Mouse (Mus musculus): ENCODE data around the gene Iffo2. TPM values are rescaled to one million over a fixed set of nuclear protein-coding genes. Genes with fewer than 3 reads are reported as not detected.

The Iffo2 gene
- polyA plus RNA-seq, 1 experiment, result 11.0 TPM

DNA sequence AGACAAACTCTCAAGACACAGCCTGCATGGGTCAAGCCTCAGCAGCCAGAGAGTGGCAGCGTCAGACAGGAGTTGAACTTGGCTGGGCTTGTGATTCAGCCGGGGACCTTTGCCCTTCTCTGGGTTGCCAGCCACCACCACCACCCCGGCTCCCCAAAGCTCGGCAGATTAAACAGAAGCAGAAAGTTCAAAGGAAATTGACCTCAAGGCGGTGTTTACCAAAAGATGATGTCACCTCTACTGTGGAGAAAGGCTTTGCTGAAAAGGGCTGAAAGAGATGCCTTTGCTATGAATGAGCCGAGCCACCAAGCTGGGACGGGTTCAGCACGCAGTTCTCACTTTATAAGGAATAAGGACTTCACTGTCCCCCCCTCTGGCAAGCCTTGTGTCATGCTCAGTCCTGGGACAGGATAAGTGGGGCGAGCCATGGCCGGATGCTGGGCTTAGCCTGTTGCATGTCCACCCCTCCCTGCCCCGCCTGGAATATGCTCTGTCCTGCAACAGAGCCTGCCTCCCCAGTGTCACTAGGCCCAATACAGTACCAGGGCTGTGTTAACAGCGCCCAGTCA, 4.9 kb downstream of the Iffo2 start:
- no peak for TF ChIP-seq CTCF (IDR thresholded peaks at IDR 0.05; ENCODE audit: borderline replicate concordance, extremely low read depth, insufficient read depth, insufficient read length)
- TF ChIP-seq POLR2A (IDR thresholded peaks at IDR 0.05; ENCODE audit: borderline replicate concordance, extremely low read depth, insufficient read depth, insufficient read length, poor library complexity, severe bottlenecking), result no peak
- peak; percentile 51 for DNase-seq (ENCODE audit: low read depth)

DNA sequence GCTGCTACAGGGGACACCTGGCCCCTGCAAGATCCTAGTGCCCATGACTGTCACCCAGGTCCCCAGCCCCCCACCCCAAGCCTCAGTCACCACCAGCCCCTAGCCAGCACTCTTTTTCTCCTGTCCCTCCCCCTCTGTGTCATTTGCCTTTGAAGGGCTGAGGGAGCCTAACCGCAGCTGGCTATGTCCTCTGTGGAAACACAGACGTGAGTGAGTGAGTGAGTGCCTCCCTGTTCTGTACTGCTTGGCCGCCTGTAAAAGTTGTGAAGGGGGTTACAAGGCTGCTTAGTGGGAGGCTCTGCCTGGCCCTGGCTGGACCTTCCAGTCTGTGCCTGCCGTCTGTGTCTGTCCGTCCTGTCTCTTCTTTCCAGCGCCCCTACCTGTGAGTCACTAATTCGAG, 5.4 kb downstream of the Iffo2 start:
- TF ChIP-seq CTCF (IDR thresholded peaks at IDR 0.05; ENCODE audit: borderline replicate concordance, extremely low read depth, insufficient read depth, insufficient read length), result no peak
- no peak for TF ChIP-seq POLR2A (IDR thresholded peaks at IDR 0.05; ENCODE audit: borderline replicate concordance, extremely low read depth, insufficient read depth, insufficient read length, poor library complexity, severe bottlenecking)
- DNase-seq (ENCODE audit: low read depth), result no peak

DNA sequence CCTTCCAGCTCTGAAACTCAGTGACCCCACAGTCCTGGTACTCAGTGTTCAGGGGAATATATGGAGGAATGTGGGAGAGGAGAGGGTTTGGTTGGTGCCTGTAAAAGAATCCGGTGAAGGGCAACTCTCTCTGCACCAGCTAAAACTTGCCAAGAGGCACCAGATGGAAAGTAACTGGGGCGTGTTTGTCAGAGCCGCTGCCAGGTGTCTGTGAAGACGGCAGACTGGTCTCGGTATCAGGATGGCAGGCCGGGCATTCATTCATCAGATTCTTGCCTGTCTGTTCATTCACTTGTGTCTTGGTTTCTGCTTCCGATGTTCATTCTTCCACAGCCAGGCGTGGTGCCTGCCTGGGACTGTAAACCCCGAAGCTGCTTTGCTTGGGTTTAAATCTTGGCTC, 6.4 kb downstream of the Iffo2 start:
- peak; percentile 53 for DNase-seq (ENCODE audit: low read depth)
- TF ChIP-seq POLR2A (IDR thresholded peaks at IDR 0.05; ENCODE audit: borderline replicate concordance, extremely low read depth, insufficient read depth, insufficient read length, poor library complexity, severe bottlenecking) (no peak), CTCF (IDR thresholded peaks at IDR 0.05; ENCODE audit: borderline replicate concordance, extremely low read depth, insufficient read depth, insufficient read length) (no peak)

DNA sequence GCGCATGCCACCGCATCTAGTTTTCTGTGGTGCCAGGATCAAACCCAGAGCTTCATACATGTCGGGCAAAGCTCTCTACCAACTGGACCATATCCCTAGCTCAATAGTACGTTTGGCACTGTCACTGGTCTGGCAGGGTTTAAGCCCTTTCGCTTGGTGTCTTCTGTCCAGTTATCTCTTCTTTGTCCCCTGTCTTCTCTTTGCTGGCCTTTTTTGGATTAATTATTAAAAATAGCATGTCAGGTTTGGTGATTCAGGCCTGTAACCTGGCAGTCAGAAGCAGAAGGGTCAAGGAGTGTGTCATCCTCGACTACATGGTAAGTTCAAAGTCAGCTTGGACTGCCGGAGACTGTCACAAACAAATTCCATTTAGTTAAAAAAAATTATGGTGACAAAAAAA, 10.4 kb downstream of the Iffo2 start:
- TF ChIP-seq POLR2A (IDR thresholded peaks at IDR 0.05; ENCODE audit: borderline replicate concordance, extremely low read depth, insufficient read depth, insufficient read length, poor library complexity, severe bottlenecking) (no peak), CTCF (IDR thresholded peaks at IDR 0.05; ENCODE audit: borderline replicate concordance, extremely low read depth, insufficient read depth, insufficient read length) (no peak)
- no peak for DNase-seq (ENCODE audit: low read depth)

DNA sequence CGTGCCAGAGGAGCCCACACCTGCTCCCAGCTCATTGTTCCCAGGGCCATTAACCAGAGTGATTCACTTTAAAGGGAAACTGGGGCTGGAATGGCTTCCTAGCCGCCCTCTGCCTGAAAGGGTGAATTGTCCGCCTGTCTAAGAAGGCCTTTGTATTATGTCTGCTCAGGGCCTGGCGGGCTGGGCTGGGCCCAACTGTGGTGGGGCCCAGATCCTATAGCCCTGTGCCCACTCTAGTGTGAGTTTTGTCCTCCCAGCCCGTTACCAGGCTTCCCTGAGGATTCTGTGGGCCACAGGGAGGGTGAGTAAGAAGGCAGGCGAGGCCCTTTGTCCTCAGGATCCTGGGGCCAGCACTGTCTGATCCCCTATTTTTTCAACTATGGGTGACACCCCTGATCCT, 15.4 kb downstream of the Iffo2 start:
- TF ChIP-seq CTCF (IDR thresholded peaks at IDR 0.05; ENCODE audit: borderline replicate concordance, extremely low read depth, insufficient read depth, insufficient read length), result no peak
- no peak for TF ChIP-seq POLR2A (IDR thresholded peaks at IDR 0.05; ENCODE audit: borderline replicate concordance, extremely low read depth, insufficient read depth, insufficient read length, poor library complexity, severe bottlenecking)
- peak; percentile 29 for DNase-seq (ENCODE audit: low read depth)

DNA sequence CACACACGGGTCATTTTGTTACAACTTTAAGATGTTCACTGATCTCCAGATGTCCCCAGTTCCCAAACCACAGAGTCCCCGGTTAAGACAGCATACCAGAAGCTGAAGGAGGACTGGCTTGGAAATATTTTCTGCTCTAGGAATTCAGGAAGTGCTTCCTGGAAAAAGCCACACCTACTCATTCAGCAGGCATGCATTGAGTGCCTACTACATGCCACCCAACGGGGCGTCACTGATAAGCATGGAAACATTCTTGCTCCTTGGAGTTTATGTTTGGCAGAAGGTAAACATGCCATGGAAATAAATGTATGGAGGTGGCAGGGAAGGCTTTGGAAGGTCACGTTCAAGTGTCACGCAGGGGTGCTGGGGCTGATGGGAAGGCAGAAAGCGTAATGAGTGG, 19.1 kb downstream of the Iffo2 start:
- no peak for TF ChIP-seq CTCF (IDR thresholded peaks at IDR 0.05; ENCODE audit: borderline replicate concordance, extremely low read depth, insufficient read depth, insufficient read length)
- TF ChIP-seq POLR2A (IDR thresholded peaks at IDR 0.05; ENCODE audit: borderline replicate concordance, extremely low read depth, insufficient read depth, insufficient read length, poor library complexity, severe bottlenecking), result no peak
- no peak for DNase-seq (ENCODE audit: low read depth)

DNA sequence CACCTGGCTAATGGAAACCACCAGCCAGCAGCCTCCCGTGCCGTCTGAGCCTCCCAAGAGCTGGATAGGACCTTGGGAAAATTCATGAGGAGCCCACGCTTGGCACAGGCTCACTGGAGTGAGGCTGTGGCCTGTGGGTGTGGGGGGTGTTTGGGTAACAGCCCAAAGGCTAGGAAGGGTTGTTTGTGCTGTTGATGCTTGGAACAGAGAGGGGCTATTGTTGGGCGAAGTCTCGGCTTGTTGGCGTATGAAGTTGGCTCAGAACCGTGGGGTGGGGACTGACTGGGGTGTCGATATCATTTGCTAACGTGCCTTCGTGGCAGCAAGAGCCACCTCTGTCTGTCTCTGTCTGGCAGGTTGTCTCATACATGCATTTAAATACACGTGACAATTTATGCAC, 24.9 kb downstream of the Iffo2 start:
- no peak for DNase-seq (ENCODE audit: low read depth)
- TF ChIP-seq CTCF (IDR thresholded peaks at IDR 0.05; ENCODE audit: borderline replicate concordance, extremely low read depth, insufficient read depth, insufficient read length), result no peak
- TF ChIP-seq POLR2A (IDR thresholded peaks at IDR 0.05; ENCODE audit: borderline replicate concordance, extremely low read depth, insufficient read depth, insufficient read length, poor library complexity, severe bottlenecking), result no peak

DNA sequence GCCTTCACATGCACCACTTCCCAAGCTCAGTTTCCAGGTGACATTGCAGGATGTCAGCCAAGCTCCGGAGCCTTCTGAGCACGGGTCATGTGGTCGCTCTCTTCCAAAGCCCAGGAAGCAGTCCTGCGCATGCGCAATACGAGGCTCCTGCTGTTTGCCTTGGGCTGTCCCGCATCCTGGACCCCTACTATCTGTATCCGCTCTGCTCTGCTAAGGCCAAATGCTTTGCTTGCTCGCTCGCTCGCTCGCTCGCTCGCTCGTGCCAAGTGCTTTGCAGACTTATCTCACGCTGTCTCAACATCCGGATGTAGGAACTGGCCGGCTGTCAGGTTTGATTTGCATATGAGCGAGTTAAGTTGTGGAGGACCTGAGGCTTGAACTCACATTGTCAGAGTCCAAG, 25.6 kb downstream of the Iffo2 start:
- TF ChIP-seq POLR2A (IDR thresholded peaks at IDR 0.05; ENCODE audit: borderline replicate concordance, extremely low read depth, insufficient read depth, insufficient read length, poor library complexity, severe bottlenecking), result no peak
- no peak for TF ChIP-seq CTCF (IDR thresholded peaks at IDR 0.05; ENCODE audit: borderline replicate concordance, extremely low read depth, insufficient read depth, insufficient read length)
- peak; percentile 30 for DNase-seq (ENCODE audit: low read depth)

DNA sequence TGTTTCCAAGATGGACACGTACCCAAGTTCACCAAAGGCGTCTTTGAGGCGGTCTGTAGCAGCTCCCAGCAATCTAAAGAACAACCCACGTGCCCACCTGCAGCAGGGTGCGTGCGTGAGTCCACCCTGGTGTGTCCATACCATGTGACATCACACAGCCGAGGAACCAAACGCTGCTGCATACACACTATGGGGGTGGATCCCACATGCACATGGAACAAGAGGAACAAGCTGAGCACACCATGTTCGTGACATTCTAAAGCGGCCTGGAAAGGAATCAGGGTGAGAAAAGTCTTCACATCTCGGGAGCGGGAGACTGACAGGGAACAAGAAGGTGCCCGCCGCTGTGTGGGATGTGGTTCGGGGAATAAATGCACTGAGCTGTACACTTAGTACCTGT, 38.0 kb downstream of the Iffo2 start:
- no peak for DNase-seq (ENCODE audit: low read depth)
- TF ChIP-seq CTCF (IDR thresholded peaks at IDR 0.05; ENCODE audit: borderline replicate concordance, extremely low read depth, insufficient read depth, insufficient read length) (no peak), POLR2A (IDR thresholded peaks at IDR 0.05; ENCODE audit: borderline replicate concordance, extremely low read depth, insufficient read depth, insufficient read length, poor library complexity, severe bottlenecking) (no peak)

DNA sequence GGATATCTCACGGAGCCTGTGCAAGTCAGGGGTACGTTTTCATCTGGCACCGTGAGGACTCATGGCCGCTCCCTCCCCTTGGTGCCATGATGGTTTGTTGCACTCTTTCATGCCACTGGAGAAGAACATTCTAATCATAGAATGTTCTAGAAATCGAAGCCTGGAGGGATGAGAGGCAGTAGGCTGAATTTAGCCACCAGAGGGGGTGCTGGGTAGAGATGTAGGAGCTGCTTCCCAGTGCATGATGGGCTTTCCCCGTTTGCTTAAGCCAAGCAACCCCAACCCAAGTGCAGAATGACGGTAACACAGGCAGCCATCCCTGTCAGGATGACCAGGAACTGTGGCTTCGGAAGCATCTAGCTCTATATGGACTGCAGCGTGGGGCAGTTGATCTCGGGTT, 40.4 kb downstream of the Iffo2 start:
- TF ChIP-seq POLR2A (IDR thresholded peaks at IDR 0.05; ENCODE audit: borderline replicate concordance, extremely low read depth, insufficient read depth, insufficient read length, poor library complexity, severe bottlenecking) (no peak), CTCF (IDR thresholded peaks at IDR 0.05; ENCODE audit: borderline replicate concordance, extremely low read depth, insufficient read depth, insufficient read length) (no peak; the same call in 1 of the 2 replicates)

DNA sequence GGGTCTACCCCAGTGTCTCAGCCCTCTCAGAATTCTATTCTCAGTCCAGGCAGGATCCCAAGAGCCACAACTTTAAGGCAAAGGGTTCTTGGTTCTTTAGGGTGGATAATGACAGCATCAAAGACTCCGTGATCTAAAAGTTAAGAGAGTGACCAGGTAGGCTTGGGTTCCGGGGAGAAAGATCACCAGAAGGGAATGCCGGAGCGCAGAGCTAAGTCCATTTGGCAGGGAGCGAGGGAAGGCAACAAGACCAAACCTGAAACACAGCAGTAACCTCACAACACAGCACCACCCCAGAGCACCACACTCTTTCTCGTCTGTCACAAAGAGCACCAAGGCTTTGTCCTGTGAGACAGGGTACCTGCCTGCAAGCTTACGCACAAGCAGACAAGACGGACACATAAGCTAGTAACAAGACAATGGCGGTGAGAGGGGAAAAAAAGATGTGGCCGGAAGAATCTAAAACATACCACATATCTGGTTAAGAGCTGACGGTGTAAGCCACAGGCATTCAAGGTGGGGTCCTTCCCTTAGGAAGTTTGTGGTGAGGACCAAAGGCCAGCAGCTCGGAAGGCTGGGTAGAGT, 42.7 kb downstream of the Iffo2 start:
- TF ChIP-seq POLR2A (IDR thresholded peaks at IDR 0.05; ENCODE audit: borderline replicate concordance, extremely low read depth, insufficient read depth, insufficient read length, poor library complexity, severe bottlenecking) (no peak), CTCF (IDR thresholded peaks at IDR 0.05; ENCODE audit: borderline replicate concordance, extremely low read depth, insufficient read depth, insufficient read length) (no peak)
- DNase-seq (ENCODE audit: low read depth), result no peak

More for the DNA sequence above, 40.4 kb downstream of the Iffo2 start:
- DNase-seq (ENCODE audit: low read depth), result no peak

DNA sequence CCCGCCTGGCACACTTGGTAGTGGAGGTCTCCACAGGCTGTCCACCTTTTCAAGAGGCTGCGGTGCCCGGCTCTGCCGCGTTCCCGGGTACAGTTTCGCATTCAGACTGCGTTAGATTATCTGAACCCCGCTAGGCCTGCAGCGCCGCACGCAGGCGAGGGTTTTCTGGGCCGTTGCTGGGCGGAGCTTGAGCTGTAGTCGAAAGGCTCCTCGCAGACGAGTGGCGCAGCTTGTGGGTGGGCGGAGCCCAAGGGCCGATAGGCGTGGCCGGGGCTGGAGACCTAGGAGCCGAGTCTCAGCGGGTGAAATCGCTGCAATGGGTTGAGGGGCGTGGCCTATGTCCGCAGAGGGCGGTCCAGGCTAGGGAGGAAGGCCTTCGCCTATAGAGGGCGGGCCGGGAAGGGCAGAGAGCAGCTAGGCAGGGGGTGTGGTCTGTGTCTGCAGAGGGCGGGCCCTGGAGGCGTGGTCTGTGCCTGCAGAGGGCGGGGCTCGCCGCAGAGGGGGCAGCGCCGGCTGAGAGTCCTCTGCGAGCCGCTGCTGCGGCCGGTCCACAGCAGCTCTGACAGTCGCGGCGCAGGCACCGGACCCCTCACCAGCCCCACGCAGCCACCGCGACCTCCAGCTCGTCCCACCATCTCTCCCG, 43.9 kb downstream of the Iffo2 start:
- peak; percentile 99 for DNase-seq (ENCODE audit: low read depth)
- TF ChIP-seq CTCF (IDR thresholded peaks at IDR 0.05; ENCODE audit: borderline replicate concordance, extremely low read depth, insufficient read depth, insufficient read length), result peak; percentile 41; the same call in 1 of the 2 replicates
- TF ChIP-seq POLR2A (IDR thresholded peaks at IDR 0.05; ENCODE audit: borderline replicate concordance, extremely low read depth, insufficient read depth, insufficient read length, poor library complexity, severe bottlenecking), result peak; percentile 98

Data from brain, embryonic 14.5 days (tissue).